Mouse (Mus musculus) adrenal gland, postnatal 25 days (tissue): ENCODE data around the gene Arfgap3. TPM values are rescaled to one million over a fixed set of nuclear protein-coding genes. Genes with fewer than 3 reads are reported as not detected.
"Not testable (repeated sequence)": the region's sequence is repeated elsewhere in the genome, so short reads cannot be mapped to it uniquely, and the experiment has no call there.

Experiments
- DNase-seq: peaks from one replicate; pipeline ENCODE4 v3.0.0; 2021; ENCODE audit warnings: mixed read lengths
- total RNA-seq: library from RNA; stranded (reverse); gene quantifications from 2 replicates; pipeline ENCODE4 v1.2.3, GENCODE M21; 2021

Arfgap3 gene
- total RNA-seq, 1 experiment from 2014 or later: 29.6 TPM

DNA sequence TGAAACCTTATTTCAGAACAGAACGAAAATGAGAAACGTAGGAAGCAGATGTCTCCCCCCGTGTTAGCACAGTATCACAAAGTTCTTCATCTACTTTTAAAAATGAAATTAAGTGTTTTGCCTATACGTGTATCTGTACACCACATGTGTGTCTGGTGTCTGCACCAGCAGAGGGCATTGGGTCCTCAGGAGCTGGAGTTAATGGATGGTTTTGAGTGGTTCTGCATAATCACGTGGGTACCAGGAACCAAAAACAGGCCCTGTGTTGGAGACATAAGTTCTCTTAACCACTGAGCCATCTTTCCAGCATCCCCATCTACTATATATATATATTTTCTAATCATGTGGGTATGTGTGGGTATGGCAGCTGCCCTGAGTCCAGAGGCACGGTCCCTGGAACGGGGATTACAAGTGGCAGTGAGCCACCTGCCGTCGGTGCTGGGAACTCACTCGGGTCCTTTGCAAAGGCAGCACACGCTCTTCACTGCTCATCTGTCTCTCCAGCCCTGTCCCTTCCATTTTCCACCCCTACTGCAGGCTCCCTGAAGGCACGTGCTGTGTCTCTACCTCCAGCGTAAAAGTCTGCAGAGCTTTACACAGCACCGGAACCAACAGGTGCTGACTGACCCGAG, 4.0 kb downstream of the Arfgap3 start:
- no peak for DNase-seq

DNA sequence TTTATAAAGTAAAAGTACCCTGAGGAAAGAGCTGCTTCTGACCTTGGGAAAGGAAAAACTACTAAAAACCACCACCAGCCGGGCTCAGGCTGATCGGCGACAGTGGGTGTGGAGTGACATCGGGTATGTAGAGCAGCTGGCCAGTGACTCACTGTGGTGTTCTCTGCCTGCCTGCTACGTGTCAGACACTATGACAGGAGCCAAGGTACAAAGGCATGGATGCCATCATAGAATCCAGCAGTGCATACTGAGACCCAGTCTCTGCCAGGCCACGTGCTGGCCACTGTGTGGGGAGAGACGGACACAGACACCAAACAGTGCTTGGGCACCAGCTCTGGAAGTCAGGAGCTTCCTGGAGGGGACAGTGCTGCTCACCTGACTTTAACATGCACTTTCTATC, 5.1 kb downstream of the Arfgap3 start:
- DNase-seq: peak; percentile 40

- no peak for DNase-seq
Measured at GRCm38 (mm10) chr15:83344157-83344556, 5.9 kb downstream of the Arfgap3 start.

GRCm38 (mm10) chr15:83338908-83339307, 11.1 kb downstream of the Arfgap3 start:
- no peak for DNase-seq

DNA sequence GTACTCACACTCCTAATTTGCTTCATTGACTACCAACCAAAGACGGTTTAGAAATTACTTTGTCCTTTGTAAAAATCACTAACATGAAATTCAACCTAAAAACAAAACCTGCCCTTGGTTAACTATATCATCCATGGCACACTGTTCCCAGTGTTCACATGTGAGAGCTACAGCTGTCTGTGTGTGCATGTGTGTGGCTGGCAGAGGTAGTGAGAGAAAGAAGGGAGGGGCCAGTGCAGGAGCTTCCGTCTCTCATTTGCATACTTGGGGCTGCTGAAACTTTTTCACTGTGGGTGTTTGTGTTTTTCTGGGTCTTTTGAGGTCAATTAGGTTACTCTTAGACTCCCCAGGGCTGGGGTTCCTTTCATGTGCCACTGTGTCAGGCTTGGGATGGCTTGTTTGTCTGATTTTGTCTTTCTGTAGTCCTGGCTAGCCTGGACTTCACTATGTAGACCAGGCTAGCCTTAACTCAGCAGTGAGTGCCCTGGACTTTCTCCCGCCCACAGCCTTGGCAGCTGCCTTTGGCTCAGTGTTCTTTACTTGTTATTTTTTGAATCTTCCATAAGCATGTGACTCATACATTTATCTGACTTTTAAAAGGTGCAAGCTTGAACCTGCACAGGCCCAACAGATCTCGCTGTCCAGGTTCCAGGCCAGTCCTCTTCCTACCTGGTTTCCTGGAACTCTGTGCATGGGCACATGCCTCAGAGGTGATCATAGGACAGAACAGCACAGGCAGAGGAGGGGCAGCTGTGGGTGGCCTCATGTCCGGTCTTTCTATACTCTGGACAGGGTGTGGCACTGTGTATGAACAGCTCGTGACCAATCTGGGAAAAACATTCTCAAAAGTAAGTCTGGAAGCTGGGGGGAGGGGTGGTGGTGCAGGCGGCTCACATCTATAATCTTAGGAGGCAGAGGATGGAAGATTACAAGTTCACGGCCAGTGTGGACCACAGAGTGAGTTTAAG, 11.9 kb downstream of the Arfgap3 start:
- no peak for DNase-seq

GRCm38 (mm10) chr15:83332373-83332772, 17.7 kb downstream of the Arfgap3 start:
- DNase-seq: no peak

- no peak for DNase-seq
Measured at GRCm38 (mm10) chr15:83328952-83329351, 21.1 kb downstream of the Arfgap3 start.

GRCm38 (mm10) chr15:83323071-83323470, 27.0 kb downstream of the Arfgap3 start:
- DNase-seq: no peak

DNA sequence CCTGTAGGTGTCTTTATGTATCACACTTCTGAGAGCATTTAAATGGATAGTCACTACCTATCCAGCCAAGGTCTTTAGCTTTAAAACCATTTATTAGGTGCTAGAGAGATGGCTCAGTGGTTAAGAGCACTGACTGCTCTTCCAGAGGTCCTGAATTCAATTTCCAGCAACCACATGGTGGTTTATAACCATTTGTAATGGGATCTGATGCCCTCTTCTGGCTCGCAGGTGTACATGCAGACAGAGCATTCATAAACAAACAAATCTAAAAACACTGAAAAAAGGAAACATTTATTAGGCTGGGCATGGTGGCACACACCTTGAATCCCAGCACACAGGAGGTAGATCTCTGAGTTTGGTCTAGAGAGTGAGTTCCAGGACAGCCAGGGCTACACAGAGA, 35.1 kb downstream of the Arfgap3 start:
- no peak for DNase-seq

GRCm38 (mm10) chr15:83309878-83310277, 40.2 kb downstream of the Arfgap3 start:
- DNase-seq: no peak

DNA sequence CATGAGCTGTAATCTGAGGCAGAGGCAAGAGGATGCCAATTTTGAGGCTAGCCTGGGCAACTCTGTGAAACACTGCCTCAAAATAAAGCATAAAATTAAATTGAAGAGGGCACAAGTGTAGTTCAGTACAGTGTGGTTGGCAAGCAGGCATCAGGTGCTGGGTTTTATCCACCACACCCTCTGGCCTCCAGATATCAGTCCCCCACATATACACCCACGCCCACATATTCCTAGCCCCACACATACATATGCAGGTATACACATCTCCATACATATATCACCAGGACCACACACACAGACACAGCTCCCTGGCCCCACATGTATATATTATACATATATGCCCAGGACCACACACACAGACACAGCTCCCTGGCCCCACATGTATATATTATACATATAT, 41.3 kb downstream of the Arfgap3 start:
- DNase-seq: not testable (repeated sequence)

GRCm38 (mm10) chr15:83306181-83306580, 43.9 kb downstream of the Arfgap3 start:
- DNase-seq: no peak

- peak; percentile 85 for DNase-seq
Measured at GRCm38 (mm10) chr15:83305192-83305921, 44.7 kb downstream of the Arfgap3 start.

DNA sequence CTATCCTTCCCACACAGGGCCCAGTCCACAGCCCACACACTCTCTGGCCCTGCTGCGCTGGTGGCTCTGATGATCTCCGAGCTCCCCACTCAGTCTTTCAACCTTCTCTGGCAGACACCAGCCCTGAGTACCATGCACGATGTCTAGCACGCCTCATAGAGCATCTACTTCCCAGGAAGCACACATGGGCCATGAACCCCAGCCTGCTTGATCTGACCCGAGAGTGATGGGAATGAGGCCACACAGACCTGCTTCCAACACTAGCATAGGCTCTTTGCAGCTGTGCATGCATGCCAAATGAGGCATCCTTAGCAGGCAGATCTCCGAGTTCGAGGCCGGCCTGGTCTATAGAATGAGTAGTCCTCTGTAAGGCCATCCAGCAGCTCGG, 45.2 kb downstream of the Arfgap3 start:
- DNase-seq: no peak

- peak; percentile 78 for DNase-seq
Measured at GRCm38 (mm10) chr15:83303656-83304484, 46.2 kb downstream of the Arfgap3 start.

DNA sequence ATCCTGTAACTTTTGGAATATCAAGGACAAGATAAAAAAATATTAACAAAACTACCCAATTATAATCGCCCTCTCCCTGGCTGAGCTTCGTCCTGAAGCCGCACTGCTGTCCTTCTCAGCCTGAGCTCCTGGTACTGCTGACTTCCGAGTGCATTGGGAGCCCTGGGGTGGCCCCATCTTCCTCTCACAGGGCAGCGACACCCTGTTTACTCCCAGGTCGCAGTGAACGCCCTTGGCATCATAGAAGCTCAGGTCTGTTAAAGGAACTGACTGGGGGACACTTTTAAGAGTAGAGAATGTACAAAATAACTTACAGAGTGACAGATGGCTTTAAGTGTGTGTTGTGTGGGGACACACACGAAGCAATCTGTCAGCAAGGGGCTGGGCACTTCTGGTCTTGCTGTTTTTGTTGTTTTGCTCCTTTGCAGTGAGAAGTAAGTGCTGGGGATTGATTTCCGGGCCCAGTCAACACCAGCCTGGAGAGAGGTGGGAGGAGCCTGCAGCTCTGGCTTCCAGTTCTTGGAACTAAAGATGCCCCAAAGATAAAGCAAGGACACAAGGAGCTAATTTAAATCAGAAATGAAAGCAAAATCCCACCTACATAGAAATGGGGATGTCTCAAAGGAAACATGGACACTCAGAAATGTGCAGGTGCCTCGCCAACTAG, 50.0 kb downstream of the Arfgap3 start:
- DNase-seq: no peak

GRCm38 (mm10) chr15:83299450-83299849, 50.6 kb downstream of the Arfgap3 start:
- DNase-seq: no peak

DNA sequence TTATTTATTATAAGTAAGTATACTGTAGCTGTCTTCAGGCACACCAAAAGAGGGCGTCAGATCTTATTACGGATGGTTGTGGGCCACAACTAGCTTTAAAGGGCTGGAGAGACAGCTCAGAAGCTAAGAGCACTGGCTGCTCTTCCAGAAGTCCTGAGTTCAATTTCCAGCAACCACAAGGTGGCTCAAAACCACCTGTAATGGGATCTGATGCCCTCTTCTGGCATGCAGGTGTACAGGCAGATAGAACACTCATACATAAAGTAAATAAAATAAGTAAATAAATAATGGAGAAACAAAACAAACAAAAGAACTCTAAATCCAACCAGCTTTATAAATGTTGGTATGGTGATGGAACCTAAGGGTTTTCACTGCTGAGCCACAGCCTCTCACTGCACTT, 51.2 kb downstream of the Arfgap3 start:
- DNase-seq: no peak

DNA sequence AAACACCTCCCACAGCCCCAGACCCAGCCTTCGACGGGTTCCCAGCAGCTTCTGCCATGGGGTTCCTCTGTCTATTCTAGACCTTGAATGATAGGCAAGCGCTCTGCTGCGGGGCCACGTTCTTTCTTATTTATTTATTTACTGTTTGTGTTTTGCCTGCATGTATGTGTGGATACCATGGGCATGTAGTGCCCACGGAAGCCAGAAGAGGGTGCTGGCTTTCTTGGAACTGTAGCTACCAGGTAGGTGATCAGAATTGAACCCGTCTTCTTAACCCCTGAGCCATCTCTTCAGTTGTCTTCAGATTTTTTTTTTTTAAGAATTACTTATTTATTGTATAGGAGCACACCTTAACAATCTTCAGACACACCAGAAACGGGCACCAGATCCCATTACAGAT, 51.7 kb downstream of the Arfgap3 start:
- no peak for DNase-seq

DNA sequence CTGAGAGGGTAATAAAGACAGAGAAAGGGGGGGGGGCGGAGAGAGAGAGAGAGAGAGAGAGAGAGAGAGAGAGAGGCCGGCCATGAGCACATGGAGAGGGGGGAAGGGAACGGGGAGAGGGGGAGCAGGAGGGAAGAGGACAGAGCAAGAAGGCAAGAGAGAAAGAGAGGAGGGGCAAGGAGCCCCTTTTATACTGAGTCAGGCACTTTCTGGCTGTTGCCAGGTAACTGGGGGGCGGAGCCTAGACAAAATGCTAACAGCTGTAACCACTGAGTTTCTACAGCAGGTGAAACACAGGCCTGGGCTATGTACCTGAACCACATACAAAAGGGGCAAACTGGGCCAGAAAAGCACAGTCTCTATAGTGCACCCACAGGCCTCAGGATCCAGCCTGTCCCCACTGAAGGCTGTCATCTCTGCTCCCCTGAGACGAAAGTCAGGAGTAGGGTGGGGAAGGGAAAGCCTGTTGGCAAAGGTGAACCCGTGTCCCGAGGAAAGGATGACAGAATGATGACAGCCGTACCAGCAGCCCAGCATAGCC, 53.2 kb downstream of the Arfgap3 start:
- DNase-seq: no peak

- no peak for DNase-seq
Measured at GRCm38 (mm10) chr15:83296050-83296449, 54.0 kb downstream of the Arfgap3 start.
